Mouse (Mus musculus) hindbrain, embryonic 13.5 days (tissue): ENCODE results near the gene 4930402H24Rik. TPM values are rescaled to one million over a fixed set of nuclear protein-coding genes. Genes with fewer than 3 reads are reported as not detected.
A peak's percentile ranks its signal among the peaks of the same experiment; 100 is the strongest.

Source experiments
- ATAC-seq: fragments of 200-750 bp; cut with Nextera tagmentation; 2 replicates; pipeline ENCODE4 v1.8.0; 2017; ENCODE audit warnings: moderate TSS enrichment; ENCODE audit not compliant: low FRiP score
- H3K27ac ChIP-seq: fragments of 300-500 bp; sonication (generic); 2 replicates; pipeline ENCODE4 v1.5.1; 2015; ENCODE audit warnings: inconsistent platforms, mild to moderate bottlenecking, moderate library complexity
- H3K27me3 ChIP-seq: fragments of 300-500 bp; sonication (generic); 2 replicates; pipeline ENCODE4 v1.6.1; 2015; ENCODE audit warnings: mild to moderate bottlenecking, inconsistent platforms
- H3K36me3 ChIP-seq: fragments of 300-500 bp; sonication (generic); 2 replicates; pipeline ENCODE4 v1.6.1; 2015; ENCODE audit warnings: mild to moderate bottlenecking, inconsistent platforms
- H3K4me1 ChIP-seq: fragments of 300-500 bp; sonication (generic); replicated peaks from 2 replicates; pipeline ENCODE4 v1.6.1; 2015; ENCODE audit warnings: inconsistent platforms
- H3K4me2 ChIP-seq: fragments of 300-500 bp; sonication (generic); 2 replicates; pipeline ENCODE4 v1.6.1; 2015; ENCODE audit warnings: inconsistent platforms, mild to moderate bottlenecking, moderate library complexity
- H3K4me3 ChIP-seq: fragments of 300-500 bp; sonication (generic); 2 replicates; pipeline ENCODE4 v1.5.1; 2015; ENCODE audit warnings: mild to moderate bottlenecking, inconsistent platforms
- H3K9ac ChIP-seq: fragments of 300-500 bp; sonication (generic); 2 replicates; pipeline ENCODE4 v1.6.1; 2015; ENCODE audit warnings: mild to moderate bottlenecking, inconsistent platforms
- H3K9me3 ChIP-seq: fragments of 300-500 bp; sonication (generic); 2 replicates; pipeline ENCODE4 v1.6.1; 2016; ENCODE audit warnings: inconsistent platforms
- WGBS: fragments of 180-500 bp; shearing (Covaris S2); methylation state at CpG from one replicate; pipeline ENCODE4 v1.1.7; 2015; 5-methylcytosine and 5-hydroxymethylcytosine counted together
- polyA plus RNA-seq: library from polyadenylated mRNA; unstranded; fragments of >200 nt; fragmentation: Nextera tagmentation; extraction: Ambion mirVana; gene quantifications from 2 replicates; pipeline ENCODE4 v1.2.1, GENCODE M21; 2015

4930402H24Rik gene
- polyA plus RNA-seq, 1 experiment from 2014 or later: 96.1 TPM

DNA sequence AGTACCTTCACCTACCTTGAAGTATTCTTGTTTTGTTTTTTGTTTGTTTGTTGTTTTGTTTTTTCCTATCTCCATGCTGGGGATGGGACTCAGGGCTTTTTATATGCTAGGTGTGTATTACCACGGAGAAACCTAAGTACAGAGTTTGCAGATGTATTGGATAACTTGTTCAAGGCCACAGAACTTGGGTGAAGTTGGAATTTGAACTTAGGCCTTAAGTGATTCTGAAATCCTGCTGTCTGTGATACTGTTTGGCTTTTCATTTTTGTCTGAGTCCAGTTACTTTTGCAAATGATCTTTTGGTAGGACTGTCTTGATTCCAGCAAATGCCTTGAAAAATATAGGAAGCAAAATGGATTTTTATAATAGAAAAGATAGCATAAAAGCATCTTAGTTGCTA, 5.5 kb upstream of the 4930402H24Rik start:
- H3K9ac ChIP-seq: no peak overlapping the region
- ATAC-seq: no peak
- no peak overlapping the region for H3K27ac ChIP-seq
- peaks cover 34% of the 10 kb centered on the region for H3K4me1 ChIP-seq
- H3K36me3 ChIP-seq: no peaks in the 10 kb centered on the region
- no peaks in the 10 kb centered on the region for H3K27me3 ChIP-seq
- no peaks in the 10 kb centered on the region for H3K9me3 ChIP-seq
- WGBS: 78% methylated on average over 1 of the region's 1 CpGs
- H3K4me3 ChIP-seq: no peak overlapping the region
- H3K4me2 ChIP-seq: no peak overlapping the region

DNA sequence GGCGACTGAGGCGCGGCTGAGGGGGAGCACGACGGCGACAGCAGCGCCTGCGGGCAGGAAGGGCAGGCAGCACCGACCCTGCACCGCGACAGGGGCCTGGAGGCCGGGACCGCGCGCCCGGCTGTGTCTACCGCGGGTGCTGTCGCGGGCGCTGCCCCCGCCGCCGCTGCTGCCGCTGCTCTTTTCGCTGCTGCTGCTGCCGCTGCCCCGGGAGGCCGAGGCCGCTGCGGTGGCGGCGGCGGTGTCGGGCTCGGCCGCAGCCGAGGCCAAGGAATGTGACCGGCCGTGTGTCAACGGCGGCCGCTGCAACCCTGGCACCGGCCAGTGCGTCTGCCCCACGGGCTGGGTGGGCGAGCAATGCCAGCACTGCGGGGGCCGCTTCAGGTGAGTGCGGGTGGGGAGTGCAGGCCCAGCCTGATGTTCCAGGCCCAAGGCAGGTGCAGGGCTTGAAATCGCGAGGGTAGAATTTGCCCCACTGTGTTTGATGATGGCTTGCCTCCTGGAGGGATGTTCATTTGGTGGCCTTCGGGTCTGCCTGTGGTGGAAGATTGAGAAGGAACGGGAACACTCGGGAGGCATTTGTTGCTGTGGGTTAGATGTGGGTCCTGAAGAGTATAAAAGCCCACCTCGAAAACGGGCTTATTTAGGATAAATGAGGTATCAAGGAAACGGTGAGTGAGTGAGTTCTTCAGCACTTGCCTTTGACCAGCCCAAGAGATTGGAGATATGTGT, 544 bp upstream of the 4930402H24Rik start:
- no peaks in the 10 kb centered on the region for H3K9me3 ChIP-seq
- no peaks in the 10 kb centered on the region for H3K27me3 ChIP-seq
- WGBS: under 1% methylated on average over 54 of the region's 58 CpGs
- H3K27ac ChIP-seq: peak overlapping the region; percentile 94
- H3K4me2 ChIP-seq: peak overlapping the region; percentile 84
- H3K9ac ChIP-seq: peak overlapping the region; percentile 98
- peak; percentile 75 for ATAC-seq
- 0 out of 2 replicates have a peak, but pooled peaks cover 3% of the 10 kb centered on the region for H3K36me3 ChIP-seq
- H3K4me1 ChIP-seq: peaks cover 38% of the 10 kb centered on the region
- H3K4me3 ChIP-seq: peak overlapping the region; percentile 100

DNA sequence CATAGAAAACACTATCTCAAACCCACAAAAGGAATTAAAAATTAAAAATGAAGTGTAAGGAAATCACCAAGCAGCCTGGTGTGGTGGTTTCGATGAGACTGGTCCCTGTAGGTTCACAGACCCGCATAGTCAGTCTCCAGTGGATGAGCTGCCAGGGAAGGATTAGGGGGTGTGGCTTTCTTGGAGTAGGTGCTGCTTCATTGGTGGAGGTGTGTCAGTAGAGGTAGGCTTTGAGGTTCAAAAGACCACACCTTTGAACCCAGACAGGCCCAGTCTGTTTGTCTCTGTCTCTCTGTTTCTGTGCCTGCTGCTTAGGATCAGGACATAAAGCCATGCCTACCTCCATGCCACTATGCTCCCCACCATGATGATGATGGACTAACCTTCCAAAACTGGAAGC, 7.4 kb downstream of the 4930402H24Rik start:
- H3K4me1 ChIP-seq: no peaks in the 10 kb centered on the region
- H3K4me2 ChIP-seq: no peak overlapping the region
- no peak overlapping the region for H3K27ac ChIP-seq
- H3K9ac ChIP-seq: no peak overlapping the region
- H3K4me3 ChIP-seq: no peak overlapping the region
- H3K9me3 ChIP-seq: no peaks in the 10 kb centered on the region
- no peak for ATAC-seq
- H3K27me3 ChIP-seq: no peaks in the 10 kb centered on the region
- 89% methylated on average over 2 of the region's 2 CpGs for WGBS
- peaks cover 6% of the 10 kb centered on the region; the same call in 1 of the 2 replicates for H3K36me3 ChIP-seq

DNA sequence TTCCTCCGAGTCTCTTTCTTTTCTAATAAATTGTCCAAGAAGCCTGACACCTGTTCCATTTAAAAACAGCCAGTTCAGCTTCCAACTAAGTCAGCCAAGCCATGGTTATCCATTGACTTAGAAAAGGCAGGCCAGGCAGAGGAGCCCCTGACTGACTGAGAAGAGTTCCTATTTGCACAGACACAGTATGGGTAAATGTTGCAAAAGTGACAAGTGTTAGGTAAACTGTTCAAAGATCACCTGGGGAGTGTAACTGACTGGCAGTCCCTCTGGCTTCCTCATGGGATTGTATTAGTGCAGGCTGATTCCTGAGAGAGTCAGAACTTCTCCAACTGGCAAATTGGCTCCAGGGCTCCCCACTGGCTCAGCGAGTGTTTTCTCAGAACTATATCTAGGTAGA, 8.3 kb downstream of the 4930402H24Rik start:
- WGBS: 85% methylated on average over 2 of the region's 2 CpGs
- no peak overlapping the region for H3K4me3 ChIP-seq
- H3K9ac ChIP-seq: no peak overlapping the region
- H3K4me2 ChIP-seq: no peak overlapping the region
- H3K4me1 ChIP-seq: no peaks in the 10 kb centered on the region
- no peaks in the 10 kb centered on the region for H3K9me3 ChIP-seq
- no peaks in the 10 kb centered on the region for H3K27me3 ChIP-seq
- peaks cover 6% of the 10 kb centered on the region; the same call in 1 of the 2 replicates for H3K36me3 ChIP-seq
- H3K27ac ChIP-seq: no peak overlapping the region
- no peak for ATAC-seq

DNA sequence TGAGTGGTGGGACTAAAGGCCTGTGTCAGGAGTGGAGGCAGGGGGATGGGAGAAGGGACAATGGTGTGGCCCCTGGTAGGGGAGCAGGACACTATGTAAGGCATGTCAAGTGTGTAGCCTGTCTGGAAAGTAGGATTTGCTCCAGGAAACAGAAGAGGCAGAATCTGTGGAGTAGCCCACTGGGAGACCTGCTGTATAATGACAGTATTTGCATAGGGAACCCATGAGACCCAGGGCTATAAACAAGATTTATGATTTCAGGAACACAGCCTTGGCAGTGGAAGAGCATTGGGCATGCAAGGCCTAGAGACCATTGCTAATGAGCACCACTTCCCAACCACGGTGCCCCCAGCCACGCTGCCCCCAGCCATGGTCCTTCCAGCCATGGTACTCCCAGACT, 9.3 kb downstream of the 4930402H24Rik start:
- H3K36me3 ChIP-seq: peaks cover 11% of the 10 kb centered on the region
- H3K9me3 ChIP-seq: no peaks in the 10 kb centered on the region
- no peak overlapping the region for H3K27ac ChIP-seq
- H3K4me3 ChIP-seq: no peak overlapping the region
- H3K9ac ChIP-seq: no peak overlapping the region
- no peaks in the 10 kb centered on the region for H3K4me1 ChIP-seq
- no peak overlapping the region for H3K4me2 ChIP-seq
- H3K27me3 ChIP-seq: no peaks in the 10 kb centered on the region
- no peak for ATAC-seq
- 57% methylated on average over 2 of the region's 2 CpGs for WGBS

DNA sequence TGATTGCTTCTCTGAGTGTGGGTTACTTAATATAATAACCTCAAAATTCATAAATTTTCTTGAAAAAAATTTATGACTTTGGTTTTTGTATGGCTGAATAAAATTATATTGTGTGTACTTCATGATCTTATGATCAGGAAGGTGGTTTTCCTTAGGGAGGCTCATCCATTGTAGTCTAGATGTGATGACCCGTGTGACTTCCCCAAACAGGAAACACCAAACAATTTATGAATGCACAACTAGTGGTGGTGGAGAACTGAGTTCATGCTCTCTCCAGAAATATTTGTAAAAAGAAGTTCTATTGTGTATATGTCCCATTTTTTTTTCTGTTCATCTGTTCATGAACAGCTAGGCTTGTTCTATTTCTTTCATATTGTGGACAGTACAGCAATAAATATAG, 18.8 kb downstream of the 4930402H24Rik start:
- no peaks in the 10 kb centered on the region for H3K9me3 ChIP-seq
- no peak overlapping the region for H3K4me3 ChIP-seq
- H3K4me1 ChIP-seq: no peaks in the 10 kb centered on the region
- H3K27me3 ChIP-seq: no peaks in the 10 kb centered on the region
- H3K9ac ChIP-seq: no peak overlapping the region
- no peak for ATAC-seq
- peaks cover 10% of the 10 kb centered on the region for H3K36me3 ChIP-seq
- 84% methylated on average over 1 of the region's 1 CpGs for WGBS
- H3K4me2 ChIP-seq: no peak overlapping the region
- H3K27ac ChIP-seq: no peak overlapping the region

DNA sequence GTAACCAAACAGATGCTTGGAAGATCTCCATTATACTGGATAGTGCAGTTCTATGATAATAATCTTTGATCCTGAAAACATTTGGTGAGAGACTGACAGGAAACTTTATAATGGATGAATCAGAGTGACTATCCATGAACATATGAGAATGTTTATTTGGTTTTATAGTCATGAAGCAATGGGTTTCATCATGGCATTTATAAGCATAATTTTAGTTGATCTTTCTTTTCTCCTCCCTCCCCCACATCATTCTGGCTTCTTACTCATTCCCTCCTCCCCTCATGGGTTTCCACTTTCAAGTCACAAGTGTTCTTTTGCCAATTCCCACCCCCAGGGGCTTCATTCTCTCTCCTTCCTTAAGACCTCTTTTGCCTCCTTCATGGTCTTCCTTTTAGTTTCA, 19.2 kb downstream of the 4930402H24Rik start:
- Histone ChIP-seq H3K4me2 (no peak overlapping the region), H3K36me3 (peaks cover 8% of the 10 kb centered on the region), H3K27me3 (no peaks in the 10 kb centered on the region), H3K4me1 (no peaks in the 10 kb centered on the region), H3K4me3 (no peak overlapping the region), H3K27ac (no peak overlapping the region), H3K9ac (no peak overlapping the region), H3K9me3 (no peaks in the 10 kb centered on the region)
- ATAC-seq: no peak

DNA sequence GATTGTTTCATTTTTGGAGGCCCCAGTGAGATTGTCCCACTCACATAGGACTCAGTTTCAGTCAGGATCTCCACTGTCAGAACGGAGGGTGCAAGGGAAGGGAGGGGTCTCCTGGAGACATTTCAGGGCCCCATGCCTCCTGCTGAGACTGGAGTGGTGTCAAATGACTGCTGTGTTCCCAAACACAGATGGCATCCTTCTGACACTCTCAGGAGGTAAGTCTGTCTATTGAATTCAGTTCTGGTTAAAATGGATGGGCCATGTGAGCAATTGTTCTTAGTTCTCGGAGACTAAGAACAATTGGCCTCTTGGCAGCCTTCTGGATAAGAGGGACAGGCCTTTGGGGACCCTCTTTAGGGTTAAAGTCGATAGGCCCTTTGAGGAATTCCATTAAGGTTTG, 28.8 kb downstream of the 4930402H24Rik start:
- Histone ChIP-seq H3K9me3 (no peaks in the 10 kb centered on the region), H3K4me1 (no peaks in the 10 kb centered on the region), H3K27me3 (no peaks in the 10 kb centered on the region), H3K36me3 (peaks cover 11% of the 10 kb centered on the region), H3K9ac (no peak overlapping the region), H3K27ac (no peak overlapping the region), H3K4me3 (no peak overlapping the region), H3K4me2 (no peak overlapping the region)
- ATAC-seq: no peak
- WGBS: 33% methylated on average over 3 of the region's 3 CpGs

DNA sequence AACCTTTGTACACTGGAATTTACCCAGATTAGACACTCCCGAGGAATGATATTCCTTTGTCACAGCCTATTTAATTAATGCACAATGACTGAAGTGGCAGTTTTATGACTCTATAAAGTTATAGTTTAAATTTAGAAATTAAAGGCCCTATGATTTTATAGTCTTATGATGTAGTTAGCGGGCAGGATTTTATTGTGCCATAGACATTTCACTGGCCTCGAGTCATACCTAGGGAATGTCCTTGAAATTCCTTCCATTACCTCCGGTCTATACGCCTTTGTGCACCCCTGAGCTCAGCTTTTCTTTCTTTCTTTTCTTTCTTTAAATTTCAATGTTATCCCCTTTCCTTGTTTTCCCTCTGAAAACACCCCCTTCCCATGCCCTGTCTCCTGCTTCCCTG, 35.3 kb downstream of the 4930402H24Rik start:
- Histone ChIP-seq H3K4me2 (no peak overlapping the region), H3K4me3 (no peak overlapping the region), H3K9ac (no peak overlapping the region), H3K36me3 (no peaks in the 10 kb centered on the region; the same call in 1 of the 2 replicates), H3K27me3 (no peaks in the 10 kb centered on the region), H3K4me1 (no peaks in the 10 kb centered on the region), H3K27ac (no peak overlapping the region), H3K9me3 (no peaks in the 10 kb centered on the region)
- WGBS: 96% methylated on average over 5 of the region's 5 CpGs
- no peak for ATAC-seq

DNA sequence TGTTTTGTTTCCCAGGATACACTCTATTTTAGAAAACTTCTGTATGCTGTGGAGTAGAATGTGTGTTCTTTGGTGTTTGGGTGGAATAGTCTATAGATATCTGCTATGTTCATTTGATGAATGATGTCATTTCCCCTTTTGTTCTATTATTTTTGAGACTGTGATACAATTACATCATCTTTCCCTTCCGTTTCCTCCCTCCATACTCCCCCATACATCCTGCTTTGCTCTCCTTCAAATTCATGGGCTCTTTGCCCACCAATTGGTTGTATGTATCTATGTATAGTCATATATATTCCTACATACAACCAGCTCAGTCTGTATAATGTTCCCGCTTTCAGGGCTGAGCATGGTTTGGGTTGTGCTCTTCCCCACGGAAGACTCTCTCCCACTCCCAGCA, 44.1 kb downstream of the 4930402H24Rik start:
- ATAC-seq: no peak

DNA sequence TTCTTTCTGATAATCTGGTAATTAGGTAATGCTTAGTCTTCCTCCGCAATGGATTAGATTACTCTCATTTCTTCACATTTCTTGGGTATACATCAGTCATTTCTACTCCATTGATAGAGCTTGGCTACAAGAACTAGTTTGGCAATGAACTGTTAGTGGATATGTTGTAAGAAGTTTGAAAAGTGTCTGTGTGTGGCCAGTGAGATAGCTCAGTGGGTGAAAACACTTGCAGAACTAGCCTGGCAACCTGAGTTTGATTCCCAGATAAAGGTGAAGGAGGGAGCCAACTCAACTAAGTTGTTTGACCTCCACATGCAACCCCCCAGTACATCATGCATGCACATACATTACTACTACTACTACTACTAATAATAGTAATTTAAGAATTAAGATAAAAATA, 53.2 kb downstream of the 4930402H24Rik start:
- Histone ChIP-seq H3K27ac (no peak overlapping the region), H3K4me1 (no peaks in the 10 kb centered on the region), H3K9ac (no peak overlapping the region), H3K9me3 (no peaks in the 10 kb centered on the region), H3K4me3 (no peak overlapping the region), H3K27me3 (no peaks in the 10 kb centered on the region), H3K4me2 (no peak overlapping the region), H3K36me3 (no peaks in the 10 kb centered on the region)
- WGBS: 94% methylated on average over 1 of the region's 1 CpGs
- ATAC-seq: no peak

More for the DNA sequence above, 44.1 kb downstream of the 4930402H24Rik start:
- no peaks in the 10 kb centered on the region for H3K9me3 ChIP-seq
- 88% methylated on average over 3 of the region's 3 CpGs for WGBS
- no peak overlapping the region for H3K4me3 ChIP-seq
- no peaks in the 10 kb centered on the region for H3K4me1 ChIP-seq
- H3K4me2 ChIP-seq: no peak overlapping the region
- no peak overlapping the region for H3K27ac ChIP-seq
- H3K36me3 ChIP-seq: no peaks in the 10 kb centered on the region
- no peak overlapping the region for H3K9ac ChIP-seq
- no peaks in the 10 kb centered on the region for H3K27me3 ChIP-seq

DNA sequence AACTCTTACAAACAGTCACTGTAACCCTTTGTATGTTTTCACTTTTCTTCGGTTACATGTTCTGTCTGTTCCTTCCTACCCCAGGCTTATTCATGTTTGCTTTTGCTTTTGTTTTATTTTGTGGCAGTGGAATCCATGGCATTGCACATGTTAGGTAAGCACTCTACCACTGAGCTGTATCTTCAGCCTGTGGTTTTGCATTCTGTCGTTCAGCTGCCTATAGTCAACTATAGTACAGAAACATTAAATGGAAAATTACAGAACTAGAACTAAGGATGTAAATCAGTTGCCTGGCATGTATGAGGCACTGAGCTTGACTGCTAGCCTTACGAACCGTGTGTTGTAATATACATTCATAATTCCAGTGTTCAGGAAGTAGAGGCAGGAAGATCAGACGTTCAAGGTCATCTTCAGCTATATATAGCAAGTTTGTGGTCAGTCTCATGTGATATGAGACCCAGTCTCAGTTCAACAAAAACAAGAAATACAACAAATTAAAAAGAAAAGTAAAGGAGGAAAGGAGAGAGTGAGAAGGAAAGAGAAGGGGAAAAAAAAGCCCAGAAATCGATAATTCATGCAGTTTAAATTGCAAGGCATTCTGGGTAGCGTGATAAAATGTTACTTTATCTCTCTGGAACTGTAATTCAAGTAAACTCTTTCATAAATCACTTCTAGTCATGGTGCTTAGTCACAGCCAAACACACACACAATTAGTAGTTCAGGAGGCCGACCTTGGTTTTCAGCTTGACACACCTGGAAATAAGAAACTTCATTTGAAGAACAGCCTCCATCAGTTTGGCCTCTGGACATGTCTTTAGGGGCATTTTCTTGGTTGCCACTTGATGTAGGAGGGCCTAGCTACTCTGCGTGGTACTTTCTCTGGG, 54.6 kb downstream of the 4930402H24Rik start:
- H3K36me3 ChIP-seq: no peaks in the 10 kb centered on the region
- H3K4me2 ChIP-seq: no peak overlapping the region
- H3K27me3 ChIP-seq: no peaks in the 10 kb centered on the region
- H3K9ac ChIP-seq: no peak overlapping the region
- no peak overlapping the region for H3K27ac ChIP-seq
- no peaks in the 10 kb centered on the region for H3K9me3 ChIP-seq
- WGBS: 89% methylated on average over 9 of the region's 9 CpGs
- H3K4me3 ChIP-seq: no peak overlapping the region
- H3K4me1 ChIP-seq: no peaks in the 10 kb centered on the region
- ATAC-seq: no peak
